Mouse (Mus musculus): ENCODE measurements around the gene Trp53tg5.
A peak's percentile ranks its signal among the peaks of the same experiment; 100 is the strongest.

Gene Trp53tg5

DNA sequence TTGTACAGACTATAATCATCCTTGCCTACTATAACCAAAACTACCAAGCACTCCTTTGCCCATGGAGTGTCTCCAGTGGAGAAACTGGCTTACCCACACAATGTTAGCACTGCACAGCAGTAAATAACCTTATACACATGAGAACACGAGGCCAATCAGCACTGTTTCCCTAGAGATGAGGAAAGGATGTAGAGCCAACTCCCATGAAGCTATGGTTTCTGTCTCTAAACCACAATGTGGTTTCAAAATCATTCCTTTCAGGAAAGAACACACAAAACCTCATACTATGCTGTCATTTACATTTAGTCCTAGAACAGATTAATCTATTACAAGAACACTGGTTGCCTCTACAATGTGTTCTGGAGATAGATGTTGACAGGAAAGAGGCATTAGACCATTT is 22.8 kb upstream of the Trp53tg5 start:
- DNase-seq (ENCODE audit: low spot score) = no peak

- no peak for DNase-seq (ENCODE audit: low spot score)
These were observed 20.6 kb upstream of the Trp53tg5 start for GRCm38 (mm10) chr2:164494126-164494525.

DNA sequence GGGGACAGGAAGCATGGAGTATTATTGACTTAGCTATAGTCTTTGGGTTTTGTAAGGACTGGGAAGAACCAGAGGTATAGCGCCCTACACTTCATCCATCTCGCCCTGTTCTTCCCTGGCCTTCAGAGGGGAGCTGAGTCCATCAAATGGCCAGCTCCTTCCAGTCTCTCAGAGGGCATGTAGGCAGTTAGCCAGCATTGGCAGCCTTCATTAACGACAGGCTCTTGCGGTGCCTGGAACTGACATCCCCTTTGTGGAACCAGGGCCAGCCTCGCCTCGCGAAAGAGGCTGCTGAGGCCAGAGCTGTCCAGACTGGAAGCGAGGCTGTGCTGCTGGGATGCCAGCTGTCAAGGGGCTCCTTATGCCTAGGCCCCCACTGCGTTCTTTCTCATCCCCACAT is 14.3 kb upstream of the Trp53tg5 start:
- peak; percentile 64 for DNase-seq (ENCODE audit: low spot score)

DNA sequence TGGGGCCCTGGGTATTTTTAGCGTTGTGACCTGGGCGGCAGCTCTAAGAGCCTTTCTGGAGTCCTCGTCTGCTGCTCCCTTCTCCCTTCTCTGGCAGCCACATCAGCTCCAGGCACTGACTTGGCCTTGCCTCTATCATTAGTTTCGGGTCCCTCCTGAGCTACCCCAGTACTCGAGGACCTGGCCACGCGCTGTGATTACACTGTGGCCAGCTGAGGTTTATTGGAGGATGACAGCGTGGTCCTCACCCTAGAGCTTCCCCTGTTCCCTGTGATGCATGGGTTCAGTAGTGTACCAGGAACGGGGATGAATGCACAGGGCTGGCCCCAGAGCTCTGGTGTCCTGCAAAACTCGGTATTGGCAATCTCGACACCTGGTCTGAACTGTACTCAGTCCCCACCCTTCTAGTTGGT is 13.6 kb upstream of the Trp53tg5 start:
- no peak for DNase-seq (ENCODE audit: low spot score)

DNA sequence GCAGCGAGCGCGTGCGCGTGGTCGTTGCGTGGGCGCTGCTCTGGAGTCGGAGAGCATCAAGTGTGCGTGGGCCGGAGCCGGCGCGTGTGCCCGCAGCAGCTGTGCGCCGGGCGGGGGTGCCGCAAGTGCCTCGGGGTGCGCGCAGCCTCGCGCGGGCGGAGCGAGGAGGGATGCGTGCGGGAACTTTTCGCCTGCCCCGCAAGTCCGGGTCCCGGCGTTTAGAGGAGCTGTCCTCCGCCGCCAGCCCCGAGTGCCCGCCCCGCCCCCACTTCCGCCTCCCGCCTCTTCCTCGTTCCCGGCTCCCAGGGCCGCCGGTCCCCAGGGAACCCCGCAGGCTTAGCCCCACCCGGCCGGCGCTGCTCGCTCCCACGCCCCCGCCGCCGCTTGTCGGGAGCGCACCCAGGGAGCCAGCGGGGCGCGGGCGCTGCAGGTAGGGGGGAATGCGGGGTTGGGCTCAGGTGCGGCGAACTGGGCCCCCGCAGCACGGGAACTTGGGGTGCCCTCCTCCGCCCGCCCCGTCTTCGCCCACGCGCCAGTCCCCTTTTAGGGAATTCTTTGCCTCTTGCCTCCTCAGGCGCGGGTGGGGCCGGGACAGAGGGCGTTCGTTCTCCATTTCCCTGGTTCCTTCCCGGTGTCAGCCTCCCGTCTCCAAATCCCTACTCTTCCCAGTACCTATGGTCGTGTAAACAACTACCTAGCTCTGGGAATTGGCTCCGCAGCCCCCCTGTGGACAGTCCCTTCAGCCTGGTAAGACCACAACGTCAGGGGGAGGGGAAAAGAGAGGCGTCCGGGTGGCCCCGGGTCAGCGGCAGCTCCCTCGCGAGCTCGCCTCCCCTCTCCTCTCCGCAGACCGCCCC is 13.0 kb upstream of the Trp53tg5 start:
- DNase-seq (ENCODE audit: low spot score) = peak; percentile 81

DNA sequence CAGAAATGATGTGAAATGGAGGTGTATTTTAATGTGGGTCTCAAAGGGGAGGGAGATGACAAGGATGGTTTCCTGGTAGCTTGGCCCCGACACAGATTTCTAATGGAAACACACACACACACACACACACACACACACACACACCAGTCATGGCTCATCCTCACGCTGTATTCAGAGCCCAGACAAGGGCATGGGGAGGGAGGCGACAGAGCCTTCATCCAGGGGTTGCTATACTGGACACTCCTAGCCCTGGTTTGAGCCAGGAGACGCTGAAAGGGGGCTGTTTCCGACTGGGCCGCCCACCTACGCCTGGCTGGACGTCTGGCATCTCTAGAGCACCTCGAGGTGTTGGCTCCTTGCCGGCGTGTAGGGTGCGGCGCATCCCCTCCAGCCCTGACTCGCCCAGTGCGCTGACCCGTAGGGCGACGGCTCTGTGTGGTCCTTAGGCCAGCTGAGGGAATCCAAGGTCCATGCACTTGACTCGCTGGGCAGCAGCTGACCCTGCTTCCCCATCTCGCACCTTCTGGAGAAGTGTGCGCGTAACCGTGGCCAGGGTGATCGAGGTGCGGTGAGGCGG is 12.2 kb upstream of the Trp53tg5 start, which contains the start of gene Dbndd2:
Gene Dbndd2, plus strand, starts transcription at position 426 of the 577 bp plus-strand sequence.
- no peak for DNase-seq (ENCODE audit: low spot score)

- no peak for DNase-seq (ENCODE audit: low spot score)
These were observed 3.3 kb downstream of the Trp53tg5 start for GRCm38 (mm10) chr2:164470254-164470653.

DNA sequence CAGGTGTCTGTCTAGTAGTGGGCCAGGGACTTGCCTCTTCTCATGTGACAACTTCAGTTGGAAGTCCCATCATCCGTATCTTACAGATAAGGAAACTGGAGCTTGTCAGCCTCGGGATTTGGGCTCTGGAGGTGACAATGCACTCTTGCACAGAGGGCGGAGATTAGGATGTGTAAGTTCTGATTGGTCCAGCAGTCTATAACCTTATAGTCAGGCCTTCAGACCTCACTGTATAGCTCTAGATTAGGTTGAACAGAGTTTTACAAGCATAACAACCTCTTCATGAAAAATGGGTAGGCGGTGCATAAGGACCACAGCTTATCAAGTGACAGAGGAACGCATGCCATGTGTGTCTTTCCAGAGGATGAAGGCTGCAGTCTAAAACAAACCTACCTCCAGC is 6.7 kb downstream of the Trp53tg5 start:
- DNase-seq (ENCODE audit: low spot score) = no peak

- DNase-seq (ENCODE audit: low spot score) = no peak
These were observed 8.4 kb downstream of the Trp53tg5 start for GRCm38 (mm10) chr2:164465161-164465560.

- peak; percentile 96 for DNase-seq (ENCODE audit: low spot score)
These were observed 12.6 kb downstream of the Trp53tg5 start, which contains the start of gene Gm20458 for GRCm38 (mm10) chr2:164460745-164461551. Gm20458 (plus strand) TSS chr2:164460967.

DNA sequence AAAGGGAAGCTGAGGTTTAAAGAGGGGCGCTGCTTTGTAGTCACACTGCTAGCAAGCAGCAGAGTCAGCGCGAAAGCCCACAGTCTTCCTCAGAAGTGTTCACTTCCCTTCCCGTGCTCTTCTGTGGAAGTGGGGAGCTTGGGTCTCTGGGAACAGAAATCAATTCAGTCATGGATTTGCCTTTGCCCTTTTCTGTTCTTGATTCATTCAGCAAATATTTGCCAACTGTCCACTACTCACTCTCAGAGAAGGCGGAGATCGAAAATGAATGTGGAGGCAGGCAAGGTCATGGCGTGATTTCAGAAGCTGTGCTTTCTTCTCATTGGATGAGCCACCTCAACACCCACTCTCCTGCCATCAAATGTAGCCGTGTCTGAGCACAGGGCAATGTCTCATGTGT is 15.0 kb downstream of the Trp53tg5 start:
- DNase-seq (ENCODE audit: low spot score) = no peak

DNA sequence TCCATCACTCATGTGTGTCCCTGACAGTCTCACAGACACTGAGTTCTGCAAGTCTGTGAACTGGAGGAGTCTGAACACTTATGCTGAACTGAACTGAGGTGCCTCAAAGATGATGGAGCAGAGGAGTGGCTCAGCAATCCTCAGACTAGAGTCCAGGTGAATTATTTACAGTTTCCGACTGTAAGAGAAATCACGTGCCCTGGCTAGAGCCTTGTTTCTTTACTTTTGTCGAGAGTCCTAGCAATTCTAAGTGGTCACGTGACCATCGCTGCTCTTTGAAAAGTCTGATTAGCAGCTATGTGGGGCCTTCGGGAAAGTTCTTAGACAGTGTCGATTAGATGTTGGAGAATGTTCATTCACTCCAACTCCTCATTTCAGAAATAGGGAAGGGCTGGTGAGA is 15.6 kb downstream of the Trp53tg5 start:
- no peak for DNase-seq (ENCODE audit: low spot score)

DNA sequence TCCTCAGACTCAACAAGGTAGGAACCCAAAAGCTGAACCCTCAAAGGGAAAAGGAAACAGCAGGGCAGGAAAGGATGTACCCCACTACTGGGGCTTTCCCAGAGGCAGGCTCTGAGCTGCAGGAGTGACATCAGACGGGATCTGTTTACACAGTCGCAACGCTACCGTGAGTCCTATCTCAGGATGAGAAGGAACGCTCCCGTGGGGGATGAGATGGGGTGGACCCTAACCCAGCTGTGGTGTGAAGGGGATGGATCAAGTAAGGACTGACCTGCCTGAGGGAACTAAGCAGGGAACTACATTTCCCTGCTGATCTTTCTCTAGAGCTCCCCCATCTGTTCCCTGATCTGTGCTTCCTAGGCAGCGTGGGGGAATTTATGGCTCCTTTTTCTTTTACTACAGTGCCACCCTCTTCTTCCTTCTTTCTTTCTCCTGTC is 16.6 kb downstream of the Trp53tg5 start, which contains the start of gene Sys1:
Gene Sys1, plus strand, starts transcription at position 101 of the 437 bp plus-strand sequence.
- no peak for DNase-seq (ENCODE audit: low spot score)

DNA sequence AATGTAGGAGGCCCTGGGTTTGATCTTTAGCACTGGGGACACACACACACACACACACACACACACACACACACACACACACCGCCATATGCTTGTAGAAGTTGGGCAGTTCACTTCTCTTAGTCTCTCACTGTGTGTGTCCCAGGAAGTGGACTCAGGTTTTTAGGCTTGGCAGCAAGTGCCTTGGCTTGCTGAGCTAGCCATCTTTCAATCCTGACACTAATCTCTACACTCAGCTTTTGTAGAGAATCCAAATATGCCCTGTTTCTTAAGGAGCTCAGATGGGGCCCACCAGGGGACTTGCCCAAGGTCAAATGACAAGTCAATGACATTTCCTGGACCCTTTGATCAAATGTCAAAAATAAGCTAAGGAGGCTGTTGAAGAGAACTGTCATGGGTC is 17.1 kb downstream of the Trp53tg5 start:
- no peak for DNase-seq (ENCODE audit: low spot score)

DNA sequence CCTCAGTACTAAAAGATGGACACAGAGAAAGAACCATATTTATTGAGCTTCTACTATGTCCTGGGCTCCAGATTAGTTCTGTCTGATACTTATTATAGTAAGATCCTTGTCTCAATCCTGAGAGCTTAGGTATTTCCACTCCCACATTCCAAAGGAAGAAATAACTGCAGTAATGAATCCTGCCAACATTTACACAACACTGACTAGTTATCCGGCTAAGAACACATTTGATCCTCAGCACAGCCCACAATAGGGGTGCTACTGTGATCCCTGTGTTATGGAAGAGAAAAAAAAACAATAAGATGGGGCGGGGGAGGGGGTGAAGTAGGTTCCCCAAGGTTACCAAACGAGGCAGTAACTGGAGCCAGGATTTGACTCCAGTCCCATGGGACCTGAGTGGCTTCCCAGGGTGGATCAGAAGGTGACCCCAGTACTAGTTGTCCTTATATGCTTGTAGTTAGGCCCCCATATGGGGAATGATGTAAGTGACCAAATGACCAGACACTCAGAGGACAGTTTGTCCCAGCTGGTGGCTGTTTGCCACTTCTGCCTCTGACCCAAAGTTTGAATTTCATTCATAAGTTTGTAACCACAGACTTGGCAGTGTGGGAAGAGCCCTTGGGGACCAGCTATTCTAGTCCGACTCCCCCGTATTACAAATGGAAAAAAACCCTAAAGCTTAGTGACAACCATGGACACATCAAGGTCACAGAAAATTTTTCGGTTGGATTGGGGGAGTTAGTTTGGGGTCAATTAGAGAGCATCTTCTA is 17.9 kb downstream of the Trp53tg5 start:
- DNase-seq (ENCODE audit: low spot score) = no peak

GRCm38 (mm10) chr2:164454846-164455245 is 18.7 kb downstream of the Trp53tg5 start:
- peak; percentile 65 for DNase-seq (ENCODE audit: low spot score)

- no peak for DNase-seq (ENCODE audit: low spot score)
These were observed 19.5 kb downstream of the Trp53tg5 start for GRCm38 (mm10) chr2:164453887-164454500.

GRCm38 (mm10) chr2:164453047-164453757 is 20.3 kb downstream of the Trp53tg5 start:
- no peak for DNase-seq (ENCODE audit: low spot score)

GRCm38 (mm10) chr2:164452000-164452676 is 21.4 kb downstream of the Trp53tg5 start:
- DNase-seq (ENCODE audit: low spot score) = no peak

Measured in left cerebral cortex, adult 11 months (tissue).